Mouse (Mus musculus) hindbrain, embryonic 14.5 days (tissue): ENCODE measurements around the gene Mettl27. TPM values are rescaled to one million over a fixed set of nuclear protein-coding genes. Genes with fewer than 3 reads are reported as not detected.
"Not testable (repeated sequence)": the region's sequence is repeated elsewhere in the genome, so short reads cannot be mapped to it uniquely, and the experiment has no call there.

Experiments
- ATAC-seq: fragments of 200-750 bp; cut with Nextera tagmentation; 2 replicates; pipeline ENCODE4 v1.8.0; 2017; ENCODE audit warnings: moderate number of reproducible peaks, mild to moderate bottlenecking, moderate TSS enrichment, moderate library complexity; ENCODE audit not compliant: low FRiP score
- DNase-seq: peaks from one replicate; pipeline ENCODE4 v3.0.0-alpha.2; 2015; ENCODE audit warnings: low spot score
- H3K27ac ChIP-seq: fragments of 300-500 bp; sonication (generic); 2 replicates; pipeline ENCODE4 v1.5.1; 2014; ENCODE audit warnings: mild to moderate bottlenecking, moderate library complexity
- H3K27me3 ChIP-seq: fragments of 300-500 bp; sonication (generic); 2 replicates; pipeline ENCODE4 v1.6.1; 2014; ENCODE audit warnings: mild to moderate bottlenecking, low read length, mixed read lengths; ENCODE audit not compliant: control insufficient read depth, insufficient read depth
- H3K36me3 ChIP-seq: fragments of 300-500 bp; sonication (generic); replicated peaks from 2 replicates; pipeline ENCODE4 v1.6.1; 2014; ENCODE audit not compliant: control insufficient read depth, insufficient read depth
- H3K4me1 ChIP-seq: fragments of 300-500 bp; sonication (generic); replicated peaks from 2 replicates; pipeline ENCODE4 v1.6.1; 2014; ENCODE audit warnings: antibody characterized with exemption, low read length, mixed read lengths; ENCODE audit not compliant: control insufficient read depth, insufficient read depth
- H3K4me2 ChIP-seq: fragments of 300-500 bp; sonication (generic); replicated peaks from 2 replicates; pipeline ENCODE4 v1.6.1; 2014; ENCODE audit warnings: mild to moderate bottlenecking, moderate library complexity
- H3K4me3 ChIP-seq: fragments of 300-500 bp; sonication (generic); replicated peaks from 2 replicates; pipeline ENCODE4 v1.5.1; 2014; ENCODE audit warnings: mild to moderate bottlenecking, low read length
- H3K9ac ChIP-seq: fragments of 300-500 bp; sonication (generic); 2 replicates; pipeline ENCODE4 v1.6.1; 2014
- H3K9me3 ChIP-seq: fragments of 300-500 bp; sonication (generic); 2 replicates; pipeline ENCODE4 v1.6.1; 2016; ENCODE audit warnings: low read length; ENCODE audit not compliant: control insufficient read depth
- WGBS: fragments of 180-500 bp; shearing (Covaris S2); extraction: QIAGEN DNeasy Blood & Tissue Kit; methylation state at CpG from one replicate; pipeline ENCODE4 v1.1.7; 2014; 5-methylcytosine and 5-hydroxymethylcytosine counted together
- polyA plus RNA-seq: library from polyadenylated mRNA; unstranded; fragments of >200 nt; fragmentation: Nextera tagmentation; extraction: Ambion mirVana; gene quantifications from 2 replicates; pipeline ENCODE4 v1.2.1, GENCODE M21; 2014

Gene Mettl27
- polyA plus RNA-seq, 1 experiment from 2014 or later: 7.5 TPM

GRCm38 (mm10) chr5:134933686-134934085 is 1.5 kb downstream of the Mettl27 start:
- H3K27ac ChIP-seq, DNase-seq, H3K4me1 ChIP-seq, ATAC-seq, H3K27me3 ChIP-seq, H3K9me3 ChIP-seq, H3K9ac ChIP-seq, H3K4me3 ChIP-seq, H3K36me3 ChIP-seq, H3K4me2 ChIP-seq: not testable (repeated sequence)
- WGBS: 91% methylated on average over 5 of the region's 5 CpGs

GRCm38 (mm10) chr5:134934666-134935065 is 2.5 kb downstream of the Mettl27 start:
- Histone ChIP-seq H3K9me3 (no peaks in the 10 kb centered on the region), H3K27ac (no peak overlapping the region), H3K27me3 (no peaks in the 10 kb centered on the region), H3K4me1 (no peaks in the 10 kb centered on the region), H3K36me3 (no peaks in the 10 kb centered on the region), H3K4me3 (no peak overlapping the region), H3K4me2 (no peak overlapping the region), H3K9ac (no peak overlapping the region)
- DNase-seq (no peak), ATAC-seq (no peak)
- WGBS: 88% methylated on average over 3 of the region's 3 CpGs

- no peak overlapping the region for H3K4me2 ChIP-seq
- H3K27ac ChIP-seq: no peak overlapping the region
- 96% methylated on average over 6 of the region's 6 CpGs for WGBS
- no peaks in the 10 kb centered on the region for H3K9me3 ChIP-seq
- H3K36me3 ChIP-seq: no peaks in the 10 kb centered on the region
- H3K27me3 ChIP-seq: no peaks in the 10 kb centered on the region
- H3K4me1 ChIP-seq: no peaks in the 10 kb centered on the region
- no peak for DNase-seq
- no peak for ATAC-seq
- H3K4me3 ChIP-seq: no peak overlapping the region
- no peak overlapping the region for H3K9ac ChIP-seq
These were observed 3.9 kb downstream of the Mettl27 start for GRCm38 (mm10) chr5:134936051-134936450.

GRCm38 (mm10) chr5:134936626-134937185 is 4.5 kb downstream of the Mettl27 start:
- H3K4me2 ChIP-seq: no peak overlapping the region
- H3K27ac ChIP-seq: no peak overlapping the region
- ATAC-seq: no peak
- 94% methylated on average over 6 of the region's 6 CpGs for WGBS
- no peaks in the 10 kb centered on the region for H3K27me3 ChIP-seq
- H3K9me3 ChIP-seq: no peaks in the 10 kb centered on the region
- H3K36me3 ChIP-seq: no peaks in the 10 kb centered on the region
- no peaks in the 10 kb centered on the region for H3K4me1 ChIP-seq
- no peak for DNase-seq
- H3K9ac ChIP-seq: no peak overlapping the region
- no peak overlapping the region for H3K4me3 ChIP-seq

- ATAC-seq (no peak), DNase-seq (no peak)
- no peaks in the 10 kb centered on the region for H3K27me3 ChIP-seq
- no peaks in the 10 kb centered on the region for H3K9me3 ChIP-seq
- no peak overlapping the region for H3K4me2 ChIP-seq
- H3K36me3 ChIP-seq: no peaks in the 10 kb centered on the region
- no peaks in the 10 kb centered on the region for H3K4me1 ChIP-seq
- no peak overlapping the region for H3K27ac ChIP-seq
- 86% methylated on average over 3 of the region's 3 CpGs for WGBS
- H3K4me3 ChIP-seq: no peak overlapping the region
- H3K9ac ChIP-seq: no peak overlapping the region
These were observed 6.9 kb downstream of the Mettl27 start for GRCm38 (mm10) chr5:134939069-134939468.

GRCm38 (mm10) chr5:134939554-134939953 is 7.4 kb downstream of the Mettl27 start:
- H3K9ac ChIP-seq, DNase-seq, H3K9me3 ChIP-seq, H3K4me3 ChIP-seq, H3K4me2 ChIP-seq, H3K4me1 ChIP-seq, ATAC-seq, H3K36me3 ChIP-seq, H3K27ac ChIP-seq, H3K27me3 ChIP-seq: not testable (repeated sequence)
- 92% methylated on average over 2 of the region's 7 CpGs for WGBS

GRCm38 (mm10) chr5:134941472-134942209 is 9.5 kb downstream of the Mettl27 start:
- Histone ChIP-seq H3K9ac (no peak overlapping the region), H3K9me3 (no peaks in the 10 kb centered on the region), H3K4me1 (no peaks in the 10 kb centered on the region), H3K4me3 (no peak overlapping the region), H3K4me2 (no peak overlapping the region), H3K36me3 (no peaks in the 10 kb centered on the region), H3K27me3 (peaks cover 17% of the 10 kb centered on the region), H3K27ac (no peak overlapping the region)
- 88% methylated on average over 14 of the region's 14 CpGs for WGBS
- DNase-seq: no peak
- ATAC-seq: no peak

- Histone ChIP-seq H3K4me1 (no peaks in the 10 kb centered on the region), H3K36me3 (no peaks in the 10 kb centered on the region), H3K9me3 (no peaks in the 10 kb centered on the region), H3K4me2 (no peak overlapping the region), H3K27ac (no peak overlapping the region), H3K4me3 (no peak overlapping the region), H3K27me3 (peaks cover 25% of the 10 kb centered on the region), H3K9ac (no peak overlapping the region)
- 71% methylated on average over 2 of the region's 2 CpGs for WGBS
- DNase-seq: no peak
- ATAC-seq: no peak
These were observed 10.6 kb downstream of the Mettl27 start for GRCm38 (mm10) chr5:134942740-134943139.

- no peaks in the 10 kb centered on the region for H3K4me1 ChIP-seq
- 84% methylated on average over 5 of the region's 5 CpGs for WGBS
These were observed 12.0 kb downstream of the Mettl27 start for GRCm38 (mm10) chr5:134944179-134944578.

More at GRCm38 (mm10) chr5:134944179-134944578, 12.0 kb downstream of the Mettl27 start:
- Histone ChIP-seq H3K9me3 (no peaks in the 10 kb centered on the region), H3K4me3 (no peak overlapping the region), H3K36me3 (no peaks in the 10 kb centered on the region), H3K27ac (no peak overlapping the region), H3K9ac (no peak overlapping the region), H3K27me3 (peaks cover 25% of the 10 kb centered on the region), H3K4me2 (no peak overlapping the region)
- no peak for ATAC-seq
- no peak for DNase-seq
